Mouse (Mus musculus): Measurements from ENCODE around the gene Gpr161. TPM values are rescaled to one million over a fixed set of nuclear protein-coding genes. Genes with fewer than 3 reads are reported as not detected.

Gene Gpr161
- polyA plus RNA-seq, 1 experiment = not detected

- no peak for TF ChIP-seq GATA1 (IDR thresholded peaks at IDR 0.05; ENCODE audit: low read length)
These were observed 48.9 kb downstream of the Gpr161 start for GRCm38 (mm10) chr1:165344453-165344852.

- TF ChIP-seq GATA1 (IDR thresholded peaks at IDR 0.05; ENCODE audit: low read length) = no peak
These were observed 53.0 kb downstream of the Gpr161 start for GRCm38 (mm10) chr1:165348627-165349026.

- peak; percentile 33 for TF ChIP-seq GATA1 (IDR thresholded peaks at IDR 0.05; ENCODE audit: low read length)
These were observed 60.8 kb downstream of the Gpr161 start for GRCm38 (mm10) chr1:165356347-165356746.

GRCm38 (mm10) chr1:165363271-165363670 is 67.7 kb downstream of the Gpr161 start:
- TF ChIP-seq GATA1 (IDR thresholded peaks at IDR 0.05; ENCODE audit: low read length) = no peak

- no peak for TF ChIP-seq GATA1 (IDR thresholded peaks at IDR 0.05; ENCODE audit: low read length)
These were observed 69.5 kb downstream of the Gpr161 start for GRCm38 (mm10) chr1:165365057-165365456.

GRCm38 (mm10) chr1:165370990-165371389 is 75.4 kb downstream of the Gpr161 start:
- TF ChIP-seq GATA1 (IDR thresholded peaks at IDR 0.05; ENCODE audit: low read length) = no peak

- no peak for TF ChIP-seq GATA1 (IDR thresholded peaks at IDR 0.05; ENCODE audit: low read length)
These were observed 78.2 kb downstream of the Gpr161 start for GRCm38 (mm10) chr1:165373839-165374238.

Other genes starting within 250 kb of the Gpr161 start
- gene Tbx19, start 135.0 kb upstream of the Gpr161 start, polyA plus RNA-seq (2012) = not detected in 2 replicates
- gene Sft2d2, start 101.4 kb upstream of the Gpr161 start, polyA plus RNA-seq (2012) = 2.7 and 4.6 TPM in 2 replicates
- gene Tiprl, start 58.8 kb upstream of the Gpr161 start, polyA plus RNA-seq (2012) = 16.0 and 18.8 TPM in 2 replicates
- 55.7 and 77.8 TPM in 2 replicates for gene Dcaf6, start 164.7 kb downstream of the Gpr161 start, polyA plus RNA-seq (2012)
- gene Mpc2, start 164.8 kb downstream of the Gpr161 start, polyA plus RNA-seq (2012) = 115 and 140 TPM in 2 replicates
- gene Adcy10, start 189.4 kb downstream of the Gpr161 start, polyA plus RNA-seq (2012) = not detected in 2 replicates

Data from G1E-ER4 (cell line).